In the genomic region with DNA sequence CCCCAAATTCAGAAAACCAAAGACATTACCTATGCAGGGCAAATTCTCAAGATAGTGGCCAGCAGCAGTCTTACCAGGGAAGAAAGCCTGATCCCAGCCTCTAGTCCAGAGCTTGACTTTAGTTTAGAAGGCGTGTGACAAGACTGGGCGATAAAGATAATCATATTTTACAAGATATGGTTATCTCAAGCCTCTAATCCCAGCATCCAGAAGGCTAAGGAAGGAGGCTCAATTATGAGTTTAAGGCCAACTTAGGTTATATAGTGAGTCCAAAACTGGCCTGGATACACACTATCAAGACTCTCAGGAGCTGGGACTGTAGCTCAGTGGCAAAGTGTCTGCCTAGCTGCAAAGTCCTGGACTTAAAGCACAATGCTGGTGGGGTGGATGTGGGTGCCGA, we compare ENCODE assay signal across 1 mouse cellular context.
TF ChIP-seq lines count a peak whose summit lies in the region.

No protein-coding gene starts in this region.

TF ChIP-seq in MEL, 35 proteins besides CTCF, POLR2A, EP300 and RAD21:
- TF ChIP-seq GATA1 (IDR thresholded peaks at IDR 0.05; ENCODE audit: low read depth, low read length): 0 out of 2 replicates have a peak, but pooled peaks have one; percentile 13
- TF ChIP-seq MAZ (IDR thresholded peaks at IDR 0.05; ENCODE audit: low read depth, low read length): no peak
- no peak for TF ChIP-seq ZKSCAN1 (IDR thresholded peaks at IDR 0.05; ENCODE audit: low read depth, low read length)
- TF ChIP-seq KAT2A (conservative IDR thresholded peaks at IDR 0.05; ENCODE audit: low read depth, low read length): no peak
- no peak for TF ChIP-seq MXI1 (IDR thresholded peaks at IDR 0.05; ENCODE audit: low read depth, low read length)
